Mouse (Mus musculus): ENCODE measurements around the gene 5330417C22Rik. TPM values are rescaled to one million over a fixed set of nuclear protein-coding genes. Genes with fewer than 3 reads are reported as not detected.

5330417C22Rik gene
- total and polyA plus RNA-seq, 2 experiments from 2014 or later = 10.1 to 22.9 TPM

GRCm38 (mm10) chr3:108410359-108410714, 126.0 kb downstream of the 5330417C22Rik start:
- Histone ChIP-seq H3K9ac (replicated peaks; ENCODE audit: low read length, poor library complexity, severe bottlenecking) (peak overlapping the region; percentile 67), H3K27ac (ENCODE audit: low read depth, low read length) (peak overlapping the region; percentile 72), H3K4me2 (ENCODE audit: low read depth, low read length, poor library complexity, severe bottlenecking) (peak overlapping the region; percentile 63), H3K9me3 (ENCODE audit: low read length) (no peaks in the 10 kb centered on the region), H3K27me3 (ENCODE audit: insufficient read depth, low read length) (no peaks in the 10 kb centered on the region), H3K36me3 (ENCODE audit: insufficient read depth, low read length) (peaks cover 33% of the 10 kb centered on the region), H3K4me3 (ENCODE audit: low read depth, low read length) (peak overlapping the region; percentile 30), H3K4me1 (ENCODE audit: insufficient read depth, low read length) (peaks cover 39% of the 10 kb centered on the region)
- no peak for TF ChIP-seq CTCF (IDR thresholded peaks at IDR 0.05)
- no peak for ATAC-seq (ENCODE audit: low FRiP score)
- 8% methylated on average over 5 of the region's 5 CpGs for WGBS
- peak; percentile 50 for DNase-seq (ENCODE audit: low spot score)

GRCm38 (mm10) chr3:108409656-108410358, 126.5 kb downstream of the 5330417C22Rik start:
- peak overlapping the region; percentile 30 for H3K4me3 ChIP-seq (ENCODE audit: low read depth, low read length)
- peaks cover 36% of the 10 kb centered on the region for H3K4me1 ChIP-seq (ENCODE audit: insufficient read depth, low read length)
- peak overlapping the region; percentile 72 for H3K27ac ChIP-seq (ENCODE audit: low read depth, low read length)
- peak overlapping the region; percentile 67 for H3K9ac ChIP-seq (replicated peaks; ENCODE audit: low read length, poor library complexity, severe bottlenecking)
- no peaks in the 10 kb centered on the region for H3K9me3 ChIP-seq (ENCODE audit: low read length)
- H3K36me3 ChIP-seq (ENCODE audit: insufficient read depth, low read length) = peaks cover 33% of the 10 kb centered on the region
- no peak for TF ChIP-seq CTCF (IDR thresholded peaks at IDR 0.05)
- H3K4me2 ChIP-seq (ENCODE audit: low read depth, low read length, poor library complexity, severe bottlenecking) = peak overlapping the region; percentile 63
- no peaks in the 10 kb centered on the region for H3K27me3 ChIP-seq (ENCODE audit: insufficient read depth, low read length)
- WGBS = 13% methylated on average over 8 of the region's 8 CpGs
- DNase-seq (ENCODE audit: low spot score) = peak; percentile 55
- no peak for ATAC-seq (ENCODE audit: low FRiP score)

GRCm38 (mm10) chr3:108408517-108409008, 127.8 kb downstream of the 5330417C22Rik start:
- Histone ChIP-seq H3K4me1 (ENCODE audit: insufficient read depth, low read length) (peaks cover 31% of the 10 kb centered on the region), H3K9ac (replicated peaks; ENCODE audit: low read length, poor library complexity, severe bottlenecking) (no peak overlapping the region), H3K36me3 (ENCODE audit: insufficient read depth, low read length) (peaks cover 34% of the 10 kb centered on the region), H3K4me3 (ENCODE audit: low read depth, low read length) (no peak overlapping the region), H3K4me2 (ENCODE audit: low read depth, low read length, poor library complexity, severe bottlenecking) (no peak overlapping the region), H3K27ac (ENCODE audit: low read depth, low read length) (no peak overlapping the region), H3K9me3 (ENCODE audit: low read length) (no peaks in the 10 kb centered on the region), H3K27me3 (ENCODE audit: insufficient read depth, low read length) (no peaks in the 10 kb centered on the region)
- DNase-seq (ENCODE audit: low spot score) (no peak), ATAC-seq (ENCODE audit: low FRiP score) (no peak)
- no peak for TF ChIP-seq CTCF (IDR thresholded peaks at IDR 0.05)
- 87% methylated on average over 8 of the region's 8 CpGs for WGBS

- H3K4me1 ChIP-seq (ENCODE audit: insufficient read depth, low read length) = peaks cover 22% of the 10 kb centered on the region
These were observed 129.9 kb downstream of the 5330417C22Rik start for GRCm38 (mm10) chr3:108406306-108406885.

More at GRCm38 (mm10) chr3:108406306-108406885, 129.9 kb downstream of the 5330417C22Rik start:
- ATAC-seq (ENCODE audit: low FRiP score) = no peak
- Histone ChIP-seq H3K27me3 (ENCODE audit: insufficient read depth, low read length) (no peaks in the 10 kb centered on the region), H3K27ac (ENCODE audit: low read depth, low read length) (no peak overlapping the region), H3K4me3 (ENCODE audit: low read depth, low read length) (no peak overlapping the region), H3K9me3 (ENCODE audit: low read length) (no peaks in the 10 kb centered on the region), H3K4me2 (ENCODE audit: low read depth, low read length, poor library complexity, severe bottlenecking) (no peak overlapping the region), H3K9ac (replicated peaks; ENCODE audit: low read length, poor library complexity, severe bottlenecking) (no peak overlapping the region), H3K36me3 (ENCODE audit: insufficient read depth, low read length) (peaks cover 30% of the 10 kb centered on the region)
- WGBS = 62% methylated on average over 24 of the region's 24 CpGs
- DNase-seq (ENCODE audit: low spot score) = no peak
- no peak for TF ChIP-seq CTCF (IDR thresholded peaks at IDR 0.05)

Small RNAs within 50 kb of the gene (microRNA-seq; reads per million reads assigned to microRNA genes)
- not detected for gene Gm22860 (ENCODE audit: borderline number of aligned reads)

Other genes with a start within 250 kb of the 5330417C22Rik start
- gene Mybphl, start 171.6 kb downstream of the 5330417C22Rik start, total RNA-seq (2014; rRNA removed) = not detected in 2 replicates
- 0.13 TPM in 1 of 2 replicates, not detected in the other for gene Mybphl, start 171.6 kb downstream of the 5330417C22Rik start, polyA plus RNA-seq (2015; fragmentation: Nextera tagmentation; extraction: Ambion mirVana)
- gene Psrc1, start 152.7 kb downstream of the 5330417C22Rik start, total RNA-seq (2014; rRNA removed) = 4.8 and 5.6 TPM in 2 replicates
- 1.8 and 3.2 TPM in 2 replicates for gene Psrc1, start 152.7 kb downstream of the 5330417C22Rik start, polyA plus RNA-seq (2015; fragmentation: Nextera tagmentation; extraction: Ambion mirVana)
- 68.5 and 83.4 TPM in 2 replicates for gene Celsr2, start 121.0 kb downstream of the 5330417C22Rik start, total RNA-seq (2014; rRNA removed)
- gene Celsr2, start 121.0 kb downstream of the 5330417C22Rik start, polyA plus RNA-seq (2015; fragmentation: Nextera tagmentation; extraction: Ambion mirVana) = 19.0 and 24.4 TPM in 2 replicates
- gene Sars, start 91.3 kb downstream of the 5330417C22Rik start, total RNA-seq (2014; rRNA removed) = 160 and 163 TPM in 2 replicates
- 223 and 225 TPM in 2 replicates for gene Sars, start 91.3 kb downstream of the 5330417C22Rik start, polyA plus RNA-seq (2015; fragmentation: Nextera tagmentation; extraction: Ambion mirVana)
- 2.4 and 3.4 TPM in 2 replicates for gene 1700013F07Rik, start 2.4 kb downstream of the 5330417C22Rik start, total RNA-seq (2014; rRNA removed)
- gene 1700013F07Rik, start 2.4 kb downstream of the 5330417C22Rik start, polyA plus RNA-seq (2015; fragmentation: Nextera tagmentation; extraction: Ambion mirVana) = 3.8 and 4.4 TPM in 2 replicates
- gene Tmem167b, start 25.9 kb upstream of the 5330417C22Rik start, total RNA-seq (2014; rRNA removed) = 35.6 and 50.2 TPM in 2 replicates
- 40.4 and 41.7 TPM in 2 replicates for gene Tmem167b, start 25.9 kb upstream of the 5330417C22Rik start, polyA plus RNA-seq (2015; fragmentation: Nextera tagmentation; extraction: Ambion mirVana)
- gene Taf13, start 35.2 kb upstream of the 5330417C22Rik start, total RNA-seq (2014; rRNA removed) = 7.0 and 11.3 TPM in 2 replicates
- gene Taf13, start 35.2 kb upstream of the 5330417C22Rik start, polyA plus RNA-seq (2015; fragmentation: Nextera tagmentation; extraction: Ambion mirVana) = 43.2 and 44.1 TPM in 2 replicates
- 77.6 and 84.9 TPM in 2 replicates for gene Wdr47, start 54.7 kb upstream of the 5330417C22Rik start, total RNA-seq (2014; rRNA removed)
- 80.1 and 86.0 TPM in 2 replicates for gene Wdr47, start 54.7 kb upstream of the 5330417C22Rik start, polyA plus RNA-seq (2015; fragmentation: Nextera tagmentation; extraction: Ambion mirVana)
- gene Clcc1, start 117.4 kb upstream of the 5330417C22Rik start, total RNA-seq (2014; rRNA removed) = 39.6 and 55.3 TPM in 2 replicates
- 49.4 and 50.6 TPM in 2 replicates for gene Clcc1, start 117.4 kb upstream of the 5330417C22Rik start, polyA plus RNA-seq (2015; fragmentation: Nextera tagmentation; extraction: Ambion mirVana)
- gene Gpsm2, start 185.8 kb upstream of the 5330417C22Rik start, total RNA-seq (2014; rRNA removed) = 8.6 and 10.6 TPM in 2 replicates
- 12.7 and 13.3 TPM in 2 replicates for gene Gpsm2, start 185.8 kb upstream of the 5330417C22Rik start, polyA plus RNA-seq (2015; fragmentation: Nextera tagmentation; extraction: Ambion mirVana)
- gene Aknad1, start 203.1 kb upstream of the 5330417C22Rik start, total RNA-seq (2014; rRNA removed) = not detected in 2 replicates
- not detected in 2 replicates for gene Aknad1, start 203.1 kb upstream of the 5330417C22Rik start, polyA plus RNA-seq (2015; fragmentation: Nextera tagmentation; extraction: Ambion mirVana)